Mouse (Mus musculus): ENCODE data around the gene Slc25a43. TPM values are rescaled to one million over a fixed set of nuclear protein-coding genes. Genes with fewer than 3 reads are reported as not detected.

Gene Slc25a43
- polyA plus RNA-seq, 1 experiment: 5.2 TPM

DNA sequence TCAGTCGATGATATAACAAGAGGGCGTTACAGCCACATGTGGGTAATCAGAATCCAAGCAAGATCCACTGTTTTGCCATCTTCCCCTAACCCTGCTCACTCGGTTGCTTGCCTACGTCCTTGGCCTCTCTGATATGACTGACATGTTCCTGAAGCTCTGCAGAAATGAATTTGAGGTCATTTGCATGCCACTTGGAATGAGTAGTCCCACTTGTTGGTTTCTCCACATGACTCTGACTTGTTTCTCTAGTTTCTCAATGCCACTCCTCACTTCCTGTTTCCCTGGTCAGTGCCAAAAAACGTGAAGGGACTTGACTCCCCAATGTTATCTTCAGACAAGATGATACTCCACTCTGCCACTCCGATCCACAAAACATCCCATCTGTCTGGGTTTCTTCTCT lies 15.1 kb downstream of the Slc25a43 start:
- H3K9ac ChIP-seq (ENCODE audit: low read depth, poor library complexity, severe bottlenecking): no peak overlapping the region
- no peaks in the 10 kb centered on the region for H3K9me3 ChIP-seq (replicated peaks; ENCODE audit: control insufficient read depth, insufficient read depth, low read length, poor library complexity, severe bottlenecking)
- no peak for TF ChIP-seq CTCF (IDR thresholded peaks at IDR 0.05; ENCODE audit: low read depth, low read length)
- no peak for TF ChIP-seq EP300 (IDR thresholded peaks at IDR 0.05; ENCODE audit: insufficient read depth, low read depth, low read length)
- TF ChIP-seq POLR2A (IDR thresholded peaks at IDR 0.05; ENCODE audit: insufficient read depth, low read length): no peak
- no peak overlapping the region for H3K4me3 ChIP-seq (ENCODE audit: low read depth, low read length)
- no peaks in the 10 kb centered on the region for H3K4me1 ChIP-seq (ENCODE audit: control insufficient read depth, insufficient read depth, low read length)
- H3K27me3 ChIP-seq (ENCODE audit: control insufficient read depth, insufficient read depth, low read length, poor library complexity, severe bottlenecking): no peaks in the 10 kb centered on the region
- H3K27ac ChIP-seq (ENCODE audit: insufficient read depth, low read length): no peak overlapping the region
- no peaks in the 10 kb centered on the region for H3K36me3 ChIP-seq (ENCODE audit: control insufficient read depth, insufficient read depth, low read length, poor library complexity, severe bottlenecking)

DNA sequence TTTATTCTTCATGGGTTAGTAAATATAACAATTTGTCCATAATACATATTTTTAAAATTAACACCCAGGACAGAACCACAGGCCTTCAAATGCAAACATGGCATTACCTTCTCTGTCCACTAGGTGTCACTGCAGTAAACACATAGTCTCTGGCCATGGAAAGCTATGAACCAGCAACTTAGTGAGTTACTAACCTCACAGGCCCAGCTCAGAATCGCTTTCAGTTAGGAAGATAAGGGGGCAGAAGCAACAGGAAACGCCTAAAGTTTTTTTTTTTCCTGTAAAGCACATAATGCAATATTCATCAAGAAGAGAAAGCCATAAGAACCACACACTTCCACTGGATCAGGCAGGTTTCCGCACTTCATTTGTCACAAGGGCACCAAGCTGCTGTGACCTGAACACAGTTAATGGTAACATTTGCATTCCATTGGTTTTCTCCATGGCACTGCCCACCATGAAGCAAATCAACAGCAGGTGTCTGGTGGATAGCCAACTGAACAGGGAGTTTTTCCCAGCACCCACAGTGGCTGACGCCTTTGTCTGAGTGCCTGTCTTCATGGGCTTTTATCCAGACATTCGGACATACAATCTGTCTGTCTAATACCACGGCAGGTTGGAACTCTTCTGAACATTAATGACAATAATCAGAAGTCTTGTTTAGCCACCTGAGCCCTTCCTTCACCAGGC lies 17.6 kb downstream of the Slc25a43 start:
- Histone ChIP-seq H3K9me3 (replicated peaks; ENCODE audit: control insufficient read depth, insufficient read depth, low read length, poor library complexity, severe bottlenecking) (no peaks in the 10 kb centered on the region), H3K27ac (ENCODE audit: insufficient read depth, low read length) (no peak overlapping the region)
- TF ChIP-seq EP300 (IDR thresholded peaks at IDR 0.05; ENCODE audit: insufficient read depth, low read depth, low read length): no peak
- TF ChIP-seq POLR2A (IDR thresholded peaks at IDR 0.05; ENCODE audit: insufficient read depth, low read length): no peak
- TF ChIP-seq CTCF (IDR thresholded peaks at IDR 0.05; ENCODE audit: low read depth, low read length): no peak

DNA sequence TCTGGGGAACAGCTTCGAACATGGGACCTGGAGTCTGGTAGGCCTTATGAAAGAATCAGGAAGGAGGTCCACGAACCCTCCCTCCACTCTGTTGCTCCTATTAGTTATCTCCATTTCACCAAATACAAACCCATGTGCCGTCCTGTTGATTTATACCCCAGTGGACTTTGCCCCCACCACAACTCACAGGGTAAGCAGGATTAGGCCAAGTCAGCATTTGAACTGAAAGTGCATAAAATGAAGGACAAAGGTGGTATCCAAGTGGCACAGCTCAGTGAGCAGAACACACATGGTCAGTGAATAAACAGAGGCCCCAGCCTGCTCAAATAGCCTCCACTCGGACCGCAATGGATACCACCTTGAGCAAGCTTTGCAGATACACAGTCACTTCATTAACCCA lies 18.8 kb downstream of the Slc25a43 start:
- no peaks in the 10 kb centered on the region for H3K27me3 ChIP-seq (ENCODE audit: control insufficient read depth, insufficient read depth, low read length, poor library complexity, severe bottlenecking)
- H3K36me3 ChIP-seq (ENCODE audit: control insufficient read depth, insufficient read depth, low read length, poor library complexity, severe bottlenecking): no peaks in the 10 kb centered on the region
- H3K9me3 ChIP-seq (replicated peaks; ENCODE audit: control insufficient read depth, insufficient read depth, low read length, poor library complexity, severe bottlenecking): no peaks in the 10 kb centered on the region
- H3K4me1 ChIP-seq (ENCODE audit: control insufficient read depth, insufficient read depth, low read length): peaks cover 2% of the 10 kb centered on the region
- H3K9ac ChIP-seq (ENCODE audit: low read depth, poor library complexity, severe bottlenecking): no peak overlapping the region
- no peak overlapping the region for H3K27ac ChIP-seq (ENCODE audit: insufficient read depth, low read length)
- no peak for TF ChIP-seq EP300 (IDR thresholded peaks at IDR 0.05; ENCODE audit: insufficient read depth, low read depth, low read length)
- TF ChIP-seq CTCF (IDR thresholded peaks at IDR 0.05; ENCODE audit: low read depth, low read length): no peak
- no peak for TF ChIP-seq POLR2A (IDR thresholded peaks at IDR 0.05; ENCODE audit: insufficient read depth, low read length)
- no peak overlapping the region for H3K4me3 ChIP-seq (ENCODE audit: low read depth, low read length)

More for the DNA sequence above, 17.6 kb downstream of the Slc25a43 start:
- H3K27me3 ChIP-seq (ENCODE audit: control insufficient read depth, insufficient read depth, low read length, poor library complexity, severe bottlenecking): no peaks in the 10 kb centered on the region
- no peak overlapping the region for H3K9ac ChIP-seq (ENCODE audit: low read depth, poor library complexity, severe bottlenecking)
- H3K4me1 ChIP-seq (ENCODE audit: control insufficient read depth, insufficient read depth, low read length): no peaks in the 10 kb centered on the region
- no peak overlapping the region for H3K4me3 ChIP-seq (ENCODE audit: low read depth, low read length)
- no peaks in the 10 kb centered on the region for H3K36me3 ChIP-seq (ENCODE audit: control insufficient read depth, insufficient read depth, low read length, poor library complexity, severe bottlenecking)

DNA sequence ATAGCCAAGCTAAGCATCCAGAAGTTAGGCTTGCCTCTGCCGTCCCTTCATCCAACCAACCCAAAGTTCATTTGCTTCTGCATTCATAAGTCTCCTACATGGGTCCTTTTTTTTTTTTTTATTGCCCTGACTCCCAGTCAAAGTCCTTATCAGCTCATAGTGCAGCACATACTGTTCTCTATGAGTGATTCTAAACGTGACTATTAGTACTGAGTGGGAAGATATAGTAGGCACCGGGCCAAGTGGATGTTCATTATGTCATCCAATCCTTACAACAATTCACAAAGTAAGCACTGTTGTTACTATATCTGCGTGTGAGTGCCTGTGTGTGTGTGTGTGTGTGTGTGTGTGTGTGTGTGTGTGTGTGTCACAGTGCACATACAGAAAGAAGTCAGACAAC lies 19.4 kb downstream of the Slc25a43 start:
- Histone ChIP-seq H3K9ac (ENCODE audit: low read depth, poor library complexity, severe bottlenecking) (no peak overlapping the region), H3K36me3 (ENCODE audit: control insufficient read depth, insufficient read depth, low read length, poor library complexity, severe bottlenecking) (no peaks in the 10 kb centered on the region), H3K27ac (ENCODE audit: insufficient read depth, low read length) (peak overlapping the region; percentile 91), H3K4me3 (ENCODE audit: low read depth, low read length) (no peak overlapping the region), H3K9me3 (replicated peaks; ENCODE audit: control insufficient read depth, insufficient read depth, low read length, poor library complexity, severe bottlenecking) (no peaks in the 10 kb centered on the region), H3K4me1 (ENCODE audit: control insufficient read depth, insufficient read depth, low read length) (peaks cover 2% of the 10 kb centered on the region), H3K27me3 (ENCODE audit: control insufficient read depth, insufficient read depth, low read length, poor library complexity, severe bottlenecking) (no peaks in the 10 kb centered on the region)
- TF ChIP-seq EP300 (IDR thresholded peaks at IDR 0.05; ENCODE audit: insufficient read depth, low read depth, low read length) (no peak), CTCF (IDR thresholded peaks at IDR 0.05; ENCODE audit: low read depth, low read length) (no peak), POLR2A (IDR thresholded peaks at IDR 0.05; ENCODE audit: insufficient read depth, low read length) (no peak)

DNA sequence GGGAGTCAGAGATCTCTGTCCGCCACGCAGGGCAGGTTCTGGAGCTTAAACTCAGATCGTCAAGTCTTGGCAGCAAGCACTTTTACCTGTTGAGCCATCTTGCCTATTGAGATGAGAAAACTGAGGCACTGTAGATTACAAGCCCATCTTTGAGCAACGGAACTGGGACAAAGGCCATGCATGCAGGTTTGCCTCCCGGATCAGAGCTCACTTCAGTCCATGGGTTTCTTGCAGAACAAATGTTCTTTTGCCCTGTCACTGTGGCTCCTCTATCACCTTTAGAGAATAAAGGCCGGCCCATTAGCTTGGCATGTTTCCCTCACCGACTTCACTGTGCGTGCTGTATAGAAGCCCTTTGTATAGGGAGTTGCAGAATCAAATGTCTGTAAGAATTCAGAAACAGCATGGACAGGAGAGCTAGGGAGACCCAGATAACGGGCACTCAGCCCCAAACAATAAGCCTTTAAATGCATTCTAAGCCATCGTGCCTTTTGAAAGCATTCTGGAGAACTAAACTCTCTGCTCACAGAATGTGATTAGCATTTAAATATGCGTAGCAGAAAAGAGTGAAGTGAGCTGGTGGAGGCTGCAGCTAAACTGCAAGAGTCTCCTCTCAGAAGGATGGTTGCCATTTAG lies 20.0 kb downstream of the Slc25a43 start:
- peaks cover 2% of the 10 kb centered on the region for H3K4me1 ChIP-seq (ENCODE audit: control insufficient read depth, insufficient read depth, low read length)
- no peaks in the 10 kb centered on the region for H3K27me3 ChIP-seq (ENCODE audit: control insufficient read depth, insufficient read depth, low read length, poor library complexity, severe bottlenecking)
- no peaks in the 10 kb centered on the region for H3K36me3 ChIP-seq (ENCODE audit: control insufficient read depth, insufficient read depth, low read length, poor library complexity, severe bottlenecking)
- H3K4me3 ChIP-seq (ENCODE audit: low read depth, low read length): no peak overlapping the region
- H3K9ac ChIP-seq (ENCODE audit: low read depth, poor library complexity, severe bottlenecking): no peak overlapping the region
- H3K27ac ChIP-seq (ENCODE audit: insufficient read depth, low read length): peak overlapping the region; percentile 91
- H3K9me3 ChIP-seq (replicated peaks; ENCODE audit: control insufficient read depth, insufficient read depth, low read length, poor library complexity, severe bottlenecking): no peaks in the 10 kb centered on the region
- no peak for TF ChIP-seq EP300 (IDR thresholded peaks at IDR 0.05; ENCODE audit: insufficient read depth, low read depth, low read length)
- TF ChIP-seq POLR2A (IDR thresholded peaks at IDR 0.05; ENCODE audit: insufficient read depth, low read length): no peak
- TF ChIP-seq CTCF (IDR thresholded peaks at IDR 0.05; ENCODE audit: low read depth, low read length): no peak

DNA sequence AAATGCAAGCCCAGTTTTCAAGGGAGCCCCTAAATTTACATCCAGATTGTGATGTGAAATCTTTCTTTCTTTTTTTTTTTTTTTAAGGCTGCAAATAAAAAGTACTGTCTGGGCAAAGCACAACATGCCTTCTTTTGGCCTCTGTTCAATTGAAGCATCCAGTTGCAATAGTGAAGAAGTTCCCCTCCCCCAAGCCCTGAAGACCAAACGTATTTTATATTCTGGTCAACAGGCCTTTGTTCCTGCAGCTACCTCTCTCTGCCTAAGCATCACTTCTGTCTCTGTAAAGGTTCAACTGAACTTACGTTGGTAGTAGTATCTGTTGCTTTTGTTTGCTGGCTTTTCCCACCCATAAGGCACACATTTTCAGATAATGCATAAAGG lies 20.5 kb downstream of the Slc25a43 start:
- no peak overlapping the region for H3K4me3 ChIP-seq (ENCODE audit: low read depth, low read length)
- H3K4me1 ChIP-seq (ENCODE audit: control insufficient read depth, insufficient read depth, low read length): peaks cover 2% of the 10 kb centered on the region
- no peak overlapping the region for H3K9ac ChIP-seq (ENCODE audit: low read depth, poor library complexity, severe bottlenecking)
- TF ChIP-seq CTCF (IDR thresholded peaks at IDR 0.05; ENCODE audit: low read depth, low read length) (no peak), EP300 (IDR thresholded peaks at IDR 0.05; ENCODE audit: insufficient read depth, low read depth, low read length) (no peak), POLR2A (IDR thresholded peaks at IDR 0.05; ENCODE audit: insufficient read depth, low read length) (no peak)
- H3K9me3 ChIP-seq (replicated peaks; ENCODE audit: control insufficient read depth, insufficient read depth, low read length, poor library complexity, severe bottlenecking): no peaks in the 10 kb centered on the region
- peak overlapping the region; percentile 91 for H3K27ac ChIP-seq (ENCODE audit: insufficient read depth, low read length)
- H3K36me3 ChIP-seq (ENCODE audit: control insufficient read depth, insufficient read depth, low read length, poor library complexity, severe bottlenecking): no peaks in the 10 kb centered on the region
- no peaks in the 10 kb centered on the region for H3K27me3 ChIP-seq (ENCODE audit: control insufficient read depth, insufficient read depth, low read length, poor library complexity, severe bottlenecking)
